Mouse (Mus musculus) kidney, postnatal 36 days (tissue): Measurements from ENCODE around the gene Fgf8.

ENCODE experiments used
- DNase-seq, 2 experiments: peaks; one replicate each; pipeline ENCODE4 v3.0.0; 2021 to 2022; ENCODE audit warnings: mixed read lengths in 2 of 2

Gene Fgf8

GRCm38 (mm10) chr19:45725677-45726277 lies 16.9 kb downstream of the Fgf8 start:
- DNase-seq, result no peak

- DNase-seq, result no peak
Measured at GRCm38 (mm10) chr19:45722188-45722587, 20.5 kb downstream of the Fgf8 start.

DNA sequence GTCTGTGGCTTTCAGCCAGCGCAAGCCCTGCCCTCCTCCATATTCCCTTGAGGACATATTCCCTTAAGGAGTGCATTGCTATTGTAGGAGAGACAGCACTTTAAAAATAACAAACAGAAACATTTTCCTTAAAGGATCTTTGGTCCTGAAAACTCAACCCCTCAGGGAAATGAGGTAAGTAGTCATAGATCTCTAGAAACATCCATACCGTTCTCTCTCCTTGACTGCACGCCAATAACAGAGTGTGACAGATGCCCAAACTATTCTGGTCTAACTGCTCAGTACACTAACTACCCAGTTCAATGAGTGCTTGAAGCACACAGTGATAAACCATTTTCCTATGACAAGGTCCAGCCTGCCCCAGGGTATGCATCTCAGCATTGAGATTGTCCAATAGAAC lies 24.4 kb downstream of the Fgf8 start:
- no peak for DNase-seq

- DNase-seq, result peak; percentile 16 to 40
Measured at GRCm38 (mm10) chr19:45717493-45718220, 25.1 kb downstream of the Fgf8 start.

DNA sequence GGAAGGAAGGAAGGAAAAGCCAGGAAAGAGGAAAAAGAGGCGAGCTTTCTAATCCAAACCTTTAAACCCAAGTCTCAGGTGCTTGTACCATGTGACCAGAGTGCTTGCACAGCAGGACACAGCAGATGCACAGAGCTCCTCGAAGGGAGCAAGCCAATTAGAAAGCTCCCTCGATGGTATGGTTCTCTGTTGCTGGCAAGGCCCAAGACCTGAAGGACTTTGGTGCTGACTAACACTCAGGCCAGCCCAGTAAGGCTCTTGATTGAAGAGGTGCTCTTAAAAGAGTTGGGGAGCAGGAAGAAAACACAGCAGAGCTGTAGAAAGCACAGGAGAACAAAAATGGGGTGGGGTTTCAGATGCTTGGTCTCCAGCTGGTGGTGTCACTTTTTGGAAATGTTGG lies 34.0 kb downstream of the Fgf8 start:
- no peak for DNase-seq

- DNase-seq, result no peak
Measured at GRCm38 (mm10) chr19:45696281-45696600, 46.5 kb downstream of the Fgf8 start.

GRCm38 (mm10) chr19:45695496-45696280 lies 47.0 kb downstream of the Fgf8 start:
- peak in 1 of 2 experiments; percentile 15 for DNase-seq

DNA sequence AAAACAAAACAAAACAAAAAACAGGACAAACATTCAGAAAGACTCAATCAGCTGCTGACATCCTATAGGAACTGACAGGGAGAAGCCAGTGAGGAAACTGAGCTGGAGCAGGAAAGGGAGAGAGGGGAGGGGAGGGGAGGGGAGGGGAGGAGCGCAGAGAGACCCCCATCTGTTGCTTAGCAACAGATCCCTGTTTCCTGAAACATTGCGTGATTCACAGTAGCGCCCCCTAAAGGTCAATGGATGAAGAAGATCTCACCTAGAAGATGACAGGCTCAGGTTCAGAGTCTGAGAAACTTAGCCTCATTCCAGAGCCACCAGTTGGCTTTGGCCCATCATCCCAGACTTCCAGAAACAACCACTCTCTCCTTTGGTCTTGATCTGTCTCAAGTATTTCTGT lies 48.7 kb downstream of the Fgf8 start:
- no peak for DNase-seq

DNA sequence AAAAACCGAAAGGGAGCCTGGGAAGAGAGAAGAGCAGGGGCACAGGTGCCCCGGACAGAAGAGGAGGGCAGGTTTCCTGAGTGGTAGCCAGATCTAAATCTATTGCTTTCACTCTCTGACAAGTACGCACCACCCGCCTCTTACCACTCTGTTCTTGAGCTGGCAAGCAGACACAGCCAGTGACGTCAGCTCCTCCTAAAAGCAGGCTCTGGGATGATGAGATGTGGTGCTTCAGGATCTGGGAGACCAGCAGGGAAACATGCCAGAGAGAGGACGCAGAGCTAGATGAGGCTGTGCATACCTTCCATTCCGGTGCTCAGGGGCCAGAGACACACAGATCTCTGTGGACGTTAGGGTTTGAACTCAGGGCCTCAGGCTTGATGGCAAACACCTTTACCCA lies 50.5 kb downstream of the Fgf8 start:
- DNase-seq, result no peak

- DNase-seq, result no peak
Measured at GRCm38 (mm10) chr19:45691001-45691535, 51.6 kb downstream of the Fgf8 start.

GRCm38 (mm10) chr19:45687001-45687400 lies 55.7 kb downstream of the Fgf8 start:
- no peak for DNase-seq
